Mouse (Mus musculus) brain, embryonic 14.5 days (tissue): ENCODE data around the gene Capn12.

Source experiments
- CTCF ChIP-seq: fragments of 200-500 bp; IDR thresholded peaks from 2 replicates; pipeline ENCODE4 v1.5.1; 2012; ENCODE audit warnings: inconsistent platforms, mild to moderate bottlenecking, moderate library complexity, borderline replicate concordance; ENCODE audit not compliant: insufficient read depth, insufficient read length; ENCODE audit errors: extremely low read depth
- POLR2A ChIP-seq: fragments of 200-500 bp; IDR thresholded peaks from 2 replicates; pipeline ENCODE4 v1.6.1; 2012; ENCODE audit warnings: mild to moderate bottlenecking, inconsistent platforms, borderline replicate concordance; ENCODE audit not compliant: poor library complexity, insufficient read depth, insufficient read length, severe bottlenecking; ENCODE audit errors: extremely low read depth

- no peak for TF ChIP-seq CTCF
- no peak for TF ChIP-seq POLR2A
These were observed 22.6 kb downstream of the Capn12 start for GRCm38 (mm10) chr7:28903778-28904177.
